Mouse (Mus musculus) urinary bladder, adult 2 months (tissue): ENCODE data around the gene Gm10447. TPM values are rescaled to one million over a fixed set of nuclear protein-coding genes. Genes with fewer than 3 reads are reported as not detected.

Experiments used
- polyA plus RNA-seq: library from polyadenylated mRNA; depleted of rRNA; stranded (reverse); fragments of >200 nt; gene quantifications from 2 replicates; pipeline ENCODE4 v1.2.3, GENCODE M21; 2012; rRNA removed

Gm10447 gene
- polyA plus RNA-seq, 1 experiment: 2.9 TPM

Other genes starting within 250 kb of the Gm10447 start
- gene Hspa4, start 156.7 kb downstream of the Gm10447 start, polyA plus RNA-seq: 49.3 and 60.3 TPM in 2 replicates
- 9.4 and 11.0 TPM in 2 replicates for gene Zcchc10, start 132.4 kb downstream of the Gm10447 start, polyA plus RNA-seq
- 26.9 and 33.6 TPM in 2 replicates for gene Aff4, start 106.3 kb downstream of the Gm10447 start, polyA plus RNA-seq
- gene Leap2, start 33.9 kb downstream of the Gm10447 start, polyA plus RNA-seq: not detected in 2 replicates
- gene Uqcrq, start 26.3 kb downstream of the Gm10447 start, polyA plus RNA-seq: 266 and 310 TPM in 2 replicates
- 0.88 and 1.2 TPM in 2 replicates for gene Gdf9, start 26.1 kb downstream of the Gm10447 start, polyA plus RNA-seq
- gene Shroom1, start 95 bp upstream of the Gm10447 start, polyA plus RNA-seq: 12.1 and 12.9 TPM in 2 replicates
- not detected in 2 replicates for gene Gm9837, start 13.4 kb upstream of the Gm10447 start, polyA plus RNA-seq
- gene Gm9945, start 23.1 kb upstream of the Gm10447 start, polyA plus RNA-seq: 0.11 and 0.15 TPM in 2 replicates
- 6.5 and 7.4 TPM in 2 replicates for gene Sowaha, start 23.2 kb upstream of the Gm10447 start, polyA plus RNA-seq
- gene Sept8, start 62.1 kb upstream of the Gm10447 start, polyA plus RNA-seq: 63.8 and 64.4 TPM in 2 replicates
- gene Kif3a, start 110.3 kb upstream of the Gm10447 start, polyA plus RNA-seq: 14.3 and 16.1 TPM in 2 replicates
- 0.19 and 0.37 TPM in 2 replicates for gene Il4, start 161.6 kb upstream of the Gm10447 start, polyA plus RNA-seq
- gene Il13, start 177.6 kb upstream of the Gm10447 start, polyA plus RNA-seq: not detected in 2 replicates